Mouse (Mus musculus): Measurements from ENCODE around the gene Ifnz. TPM values are rescaled to one million over a fixed set of nuclear protein-coding genes. Genes with fewer than 3 reads are reported as not detected.
A peak's percentile ranks its signal among the peaks of the same experiment; 100 is the strongest.
"Not testable (repeated sequence)": the region's sequence is repeated elsewhere in the genome, so short reads cannot be mapped to it uniquely, and the experiment has no call there.

Ifnz gene
- not detected in 2 replicates for polyA plus RNA-seq (2016; fragmentation: Nextera tagmentation; extraction: Ambion mirVana)

DNA sequence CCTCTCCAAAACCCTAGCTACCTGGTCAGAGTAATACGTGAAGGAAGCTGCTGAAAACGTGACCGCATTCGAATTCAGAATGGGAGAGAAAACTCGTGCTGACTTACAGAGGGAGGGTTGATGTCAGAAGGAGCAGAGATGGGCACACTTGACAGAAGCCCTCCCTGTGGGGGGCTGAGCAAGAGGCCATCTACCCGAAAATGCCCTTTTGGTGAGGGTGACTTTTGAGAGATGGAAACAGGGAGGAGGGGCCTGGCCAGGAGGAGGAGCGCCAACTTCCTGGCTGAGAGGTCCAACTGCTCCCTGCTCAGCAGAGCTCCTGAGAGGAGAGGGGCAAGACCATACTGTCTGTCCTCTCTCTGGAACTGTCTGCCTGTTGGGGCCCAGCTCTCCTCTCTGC, at the start of gene Ifnz:
Ifnz (plus strand) TSS at position 301 of the 400 bp plus-strand sequence.
- not testable (repeated sequence) for H3K4me1 ChIP-seq; H3K27ac ChIP-seq; H3K36me3 ChIP-seq (replicated peaks); H3K9me3 ChIP-seq; ATAC-seq (ENCODE audit: low FRiP score); H3K9ac ChIP-seq; H3K27me3 ChIP-seq
- WGBS = 8% methylated on average over 4 of the region's 7 CpGs
- Histone ChIP-seq H3K4me2 (peak within 1 kb of the TSS; percentile 40), H3K4me3 (replicated peaks) (peak within 1 kb of the TSS; percentile 13; the same call in 1 of the 2 replicates)

DNA sequence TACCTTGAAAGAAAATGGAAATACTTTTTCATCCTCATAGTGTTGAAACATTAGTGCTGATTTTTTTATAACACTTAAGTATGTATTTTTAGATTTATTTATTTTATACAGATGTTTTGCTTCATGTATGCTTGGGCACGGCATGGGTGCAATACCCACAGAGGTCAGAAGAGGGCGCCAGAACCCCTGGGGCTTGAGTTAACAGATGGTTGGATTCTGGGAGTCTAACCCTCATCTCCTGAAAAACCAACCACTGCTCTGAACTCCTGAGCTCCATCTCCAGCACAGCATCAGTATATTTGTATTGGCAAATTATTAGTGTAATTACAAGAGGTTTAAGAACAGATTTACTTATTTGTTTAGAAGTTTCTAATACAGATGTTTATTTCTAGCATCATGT, 43.5 kb upstream of the Ifnz start:
- WGBS = 0% methylated on average over 2 of the region's 2 CpGs
- Histone ChIP-seq H3K9me3 (no peaks in the 10 kb centered on the region), H3K4me3 (replicated peaks) (no peak overlapping the region), H3K9ac (no peak overlapping the region), H3K27ac (no peak overlapping the region), H3K4me2 (no peak overlapping the region), H3K4me1 (no peaks in the 10 kb centered on the region), H3K36me3 (replicated peaks) (no peaks in the 10 kb centered on the region), H3K27me3 (no peaks in the 10 kb centered on the region)
- ATAC-seq (ENCODE audit: low FRiP score) = 0 out of 2 replicates have a peak, but pooled peaks have one; percentile 17

DNA sequence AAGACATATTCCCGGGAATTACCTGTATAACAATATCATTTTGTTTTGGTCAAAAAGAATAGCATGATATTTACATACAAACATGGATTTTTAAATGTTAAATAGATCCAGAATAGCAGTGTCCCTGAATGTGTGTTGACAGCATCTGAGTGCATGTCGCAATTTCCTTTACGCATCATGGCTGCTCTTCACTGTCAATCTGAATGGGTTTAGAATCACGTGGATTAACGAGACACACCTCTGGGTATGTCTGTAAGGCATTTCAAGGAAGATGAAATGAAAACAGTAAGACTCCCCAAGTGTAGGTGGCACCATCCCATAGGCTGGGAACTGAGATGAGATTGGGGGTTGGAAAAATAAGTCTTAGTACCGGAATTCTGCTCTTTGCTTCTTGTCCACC, 42.9 kb upstream of the Ifnz start:
- 93% methylated on average over 6 of the region's 6 CpGs for WGBS
- Histone ChIP-seq H3K4me3 (replicated peaks) (no peak overlapping the region), H3K4me2 (no peak overlapping the region), H3K4me1 (no peaks in the 10 kb centered on the region), H3K27me3 (no peaks in the 10 kb centered on the region), H3K9me3 (no peaks in the 10 kb centered on the region), H3K27ac (no peak overlapping the region), H3K9ac (no peak overlapping the region), H3K36me3 (replicated peaks) (no peaks in the 10 kb centered on the region)
- no peak for ATAC-seq (ENCODE audit: low FRiP score)

DNA sequence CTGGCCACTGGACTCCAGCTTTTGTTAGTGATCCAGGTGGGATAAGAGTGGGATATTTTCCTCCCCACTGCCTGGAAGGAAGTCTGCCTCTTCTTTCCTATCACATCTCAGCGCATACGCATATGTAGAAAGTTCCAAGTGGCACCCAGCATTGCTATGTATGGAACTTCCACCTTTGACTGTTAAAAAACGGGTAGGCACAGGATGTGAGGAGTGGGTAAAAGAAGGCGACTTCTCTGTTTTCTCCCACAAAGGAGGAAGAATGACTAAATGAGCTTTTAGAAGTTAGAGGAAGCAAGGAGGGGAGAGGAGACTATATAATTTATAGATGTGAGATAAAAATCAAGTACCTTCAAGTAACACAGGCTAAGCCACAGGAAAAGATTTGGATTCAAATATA, 40.5 kb upstream of the Ifnz start:
- Histone ChIP-seq H3K27me3 (no peaks in the 10 kb centered on the region), H3K4me1 (no peaks in the 10 kb centered on the region; the same call in 1 of the 2 replicates), H3K4me2 (no peak overlapping the region), H3K9ac (no peak overlapping the region), H3K36me3 (replicated peaks) (no peaks in the 10 kb centered on the region), H3K9me3 (no peaks in the 10 kb centered on the region), H3K27ac (no peak overlapping the region), H3K4me3 (replicated peaks) (no peak overlapping the region)
- WGBS = 92% methylated on average over 4 of the region's 4 CpGs
- no peak for ATAC-seq (ENCODE audit: low FRiP score)

DNA sequence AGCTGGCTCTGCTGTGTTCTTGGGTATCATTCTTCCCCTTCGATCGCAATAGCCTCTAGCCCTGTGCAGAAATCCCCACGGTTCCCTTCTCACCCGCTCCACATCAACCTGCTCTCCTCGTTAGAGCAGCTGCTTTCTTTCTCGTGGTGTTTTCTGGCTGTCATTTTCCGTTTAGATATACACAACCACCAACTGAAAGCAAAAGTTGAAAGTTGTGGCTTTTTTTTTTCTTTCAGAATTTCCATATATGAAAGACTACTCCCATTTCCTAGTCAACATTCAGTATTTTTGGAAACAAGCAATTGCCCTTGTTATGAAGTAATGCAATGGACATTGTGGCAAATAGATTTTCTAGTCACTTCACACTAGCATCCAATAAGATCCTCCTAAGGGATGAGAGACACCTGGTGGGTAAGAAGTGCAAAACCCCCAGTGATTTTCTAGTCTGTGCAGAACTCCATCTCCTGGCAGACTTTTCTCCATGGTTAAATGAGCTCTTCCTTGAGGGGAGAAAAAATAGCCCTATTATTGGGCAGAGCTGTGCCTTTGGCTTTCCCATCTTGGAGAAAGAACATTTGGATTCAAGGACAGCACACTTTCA, 39.1 kb upstream of the Ifnz start:
- Histone ChIP-seq H3K27ac (no peak overlapping the region), H3K9me3 (no peaks in the 10 kb centered on the region), H3K4me2 (no peak overlapping the region), H3K27me3 (no peaks in the 10 kb centered on the region), H3K4me3 (replicated peaks) (no peak overlapping the region), H3K36me3 (replicated peaks) (no peaks in the 10 kb centered on the region), H3K4me1 (no peaks in the 10 kb centered on the region; the same call in 1 of the 2 replicates), H3K9ac (no peak overlapping the region)
- ATAC-seq (ENCODE audit: low FRiP score) = no peak
- WGBS = 76% methylated on average over 7 of the region's 7 CpGs

DNA sequence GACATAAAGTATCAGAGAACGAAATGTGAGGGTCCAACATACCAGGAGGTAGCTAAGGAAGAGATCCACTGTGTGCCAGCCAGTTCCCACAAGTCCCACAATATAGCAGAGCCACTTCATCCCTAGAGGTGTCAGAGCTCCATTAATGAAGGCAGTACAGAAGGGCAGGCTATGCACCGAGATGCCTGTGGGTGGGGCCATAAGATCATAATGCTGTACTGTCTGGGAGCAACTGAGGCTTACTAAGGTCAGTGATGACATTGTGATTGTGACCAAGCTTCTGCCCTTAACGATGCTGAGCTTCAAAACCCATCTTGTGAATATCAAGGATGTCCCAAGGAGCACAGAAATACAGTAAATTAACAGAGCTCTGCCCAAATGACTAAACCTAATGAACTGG, 37.7 kb upstream of the Ifnz start:
- H3K36me3 ChIP-seq (replicated peaks) = no peaks in the 10 kb centered on the region
- H3K4me3 ChIP-seq (replicated peaks) = no peak overlapping the region
- ATAC-seq (ENCODE audit: low FRiP score) = no peak
- no peaks in the 10 kb centered on the region for H3K9me3 ChIP-seq
- no peak overlapping the region for H3K27ac ChIP-seq
- H3K9ac ChIP-seq = no peak overlapping the region
- 72% methylated on average over 3 of the region's 3 CpGs for WGBS
- no peaks in the 10 kb centered on the region for H3K27me3 ChIP-seq
- no peak overlapping the region for H3K4me2 ChIP-seq
- H3K4me1 ChIP-seq = no peaks in the 10 kb centered on the region; the same call in 1 of the 2 replicates

DNA sequence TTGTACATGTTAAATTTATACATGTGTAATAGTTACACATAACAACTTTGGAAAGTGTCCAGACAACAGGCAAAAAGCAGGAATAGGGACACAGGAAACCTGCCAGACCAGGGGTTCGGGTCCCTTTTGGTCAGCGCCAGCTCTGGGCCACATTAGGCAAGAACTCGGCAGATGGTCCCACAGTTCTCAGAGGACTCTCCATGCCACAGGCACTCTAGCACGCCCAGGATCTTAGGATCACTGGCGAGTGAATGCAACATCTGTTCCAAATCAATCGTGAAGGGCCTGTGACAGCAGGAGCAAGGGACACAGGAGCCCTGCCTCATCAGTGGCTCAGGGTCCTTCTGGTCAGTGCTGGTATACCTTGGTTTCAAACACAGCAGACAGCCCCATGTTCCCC, 32.0 kb upstream of the Ifnz start:
- Histone ChIP-seq H3K27me3 (no peaks in the 10 kb centered on the region), H3K9me3 (no peaks in the 10 kb centered on the region), H3K36me3 (replicated peaks) (no peaks in the 10 kb centered on the region), H3K4me3 (replicated peaks) (no peak overlapping the region), H3K4me1 (no peaks in the 10 kb centered on the region; the same call in 1 of the 2 replicates), H3K27ac (no peak overlapping the region), H3K9ac (no peak overlapping the region), H3K4me2 (no peak overlapping the region)
- 68% methylated on average over 6 of the region's 6 CpGs for WGBS
- ATAC-seq (ENCODE audit: low FRiP score) = no peak

DNA sequence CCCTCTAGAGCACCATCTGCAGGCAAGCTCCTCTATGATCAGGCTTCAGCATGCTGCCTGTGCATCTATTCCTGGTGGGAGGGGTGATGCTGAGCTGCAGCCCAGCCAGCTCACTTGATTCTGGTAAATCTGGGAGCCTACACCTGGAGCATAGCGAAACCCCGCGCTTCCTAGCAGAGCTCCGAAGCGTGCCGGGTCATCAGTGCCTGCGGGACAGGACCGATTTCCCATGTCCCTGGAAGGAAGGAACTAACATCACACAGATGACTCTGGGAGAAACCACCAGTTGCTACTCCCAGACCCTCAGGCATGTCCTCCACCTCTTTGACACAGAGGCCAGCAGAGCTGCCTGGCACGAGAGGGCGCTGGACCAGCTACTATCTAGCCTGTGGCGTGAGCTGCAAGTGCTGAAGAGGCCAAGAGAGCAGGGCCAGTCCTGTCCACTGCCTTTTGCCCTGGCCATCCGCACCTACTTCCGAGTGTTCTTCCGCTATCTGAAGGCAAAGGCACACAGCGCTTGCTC, 27.1 kb upstream of the Ifnz start, which contains the start of gene Gm13271:
Gm13271 (plus strand) TSS at position 51 of the 523 bp plus-strand sequence.
- not testable (repeated sequence) for H3K9me3 ChIP-seq; H3K9ac ChIP-seq; H3K27me3 ChIP-seq; ATAC-seq (ENCODE audit: low FRiP score); H3K4me3 ChIP-seq (replicated peaks); H3K36me3 ChIP-seq (replicated peaks); H3K4me2 ChIP-seq; H3K4me1 ChIP-seq; H3K27ac ChIP-seq
- WGBS = 75% methylated on average over 15 of the region's 15 CpGs

DNA sequence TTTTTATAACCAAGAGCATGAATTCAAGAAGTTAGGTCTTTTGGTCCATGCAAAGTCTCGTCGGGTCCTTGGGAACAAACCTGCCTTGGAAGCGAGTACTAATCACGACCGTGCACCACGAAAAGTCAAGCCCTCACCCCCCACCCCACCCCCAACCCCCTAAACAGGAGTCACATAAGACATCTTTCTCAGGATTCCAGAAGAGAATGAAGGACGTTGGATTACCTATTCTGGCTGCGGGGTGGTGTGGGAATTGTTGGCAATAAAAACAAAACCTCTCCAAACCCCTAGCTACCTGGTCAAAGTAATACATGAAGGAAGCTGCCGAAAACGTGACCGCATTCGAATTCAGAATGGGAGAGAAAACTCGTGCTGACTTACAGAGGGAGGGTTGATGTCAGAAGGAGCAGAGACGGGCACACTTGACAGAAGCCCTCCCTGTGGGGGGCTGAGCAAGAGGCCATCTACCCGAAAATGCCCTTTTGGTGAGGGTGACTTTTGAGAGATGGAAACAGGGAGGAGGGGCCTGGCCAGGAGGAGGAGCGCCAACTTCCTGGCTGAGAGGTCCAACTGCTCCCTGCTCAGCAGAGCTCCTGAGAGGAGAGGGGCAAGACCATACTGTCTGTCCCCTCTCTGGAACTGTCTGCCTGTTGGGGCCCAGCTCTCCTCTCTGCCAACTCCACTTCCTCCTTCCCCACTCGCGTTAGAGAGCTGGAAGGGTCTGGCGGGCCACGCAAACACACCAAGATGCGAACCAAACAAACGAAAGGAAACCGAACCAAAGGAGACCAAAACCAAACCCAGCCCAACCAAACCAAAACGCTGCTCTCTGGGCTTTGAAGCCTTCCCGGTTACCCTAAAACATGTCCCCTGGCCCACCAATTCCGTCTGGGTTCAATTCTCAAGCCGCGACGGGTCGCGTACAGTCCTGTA, 25.1 kb upstream of the Ifnz start:
- WGBS = 12% methylated on average over 28 of the region's 31 CpGs
- H3K27me3 ChIP-seq; H3K9me3 ChIP-seq; H3K4me1 ChIP-seq; H3K36me3 ChIP-seq (replicated peaks); ATAC-seq (ENCODE audit: low FRiP score): not testable (repeated sequence)
- Histone ChIP-seq H3K27ac (peak overlapping the region; percentile 75), H3K4me2 (peak overlapping the region; percentile 87), H3K9ac (peak overlapping the region; percentile 63), H3K4me3 (replicated peaks) (peak overlapping the region; percentile 44)

DNA sequence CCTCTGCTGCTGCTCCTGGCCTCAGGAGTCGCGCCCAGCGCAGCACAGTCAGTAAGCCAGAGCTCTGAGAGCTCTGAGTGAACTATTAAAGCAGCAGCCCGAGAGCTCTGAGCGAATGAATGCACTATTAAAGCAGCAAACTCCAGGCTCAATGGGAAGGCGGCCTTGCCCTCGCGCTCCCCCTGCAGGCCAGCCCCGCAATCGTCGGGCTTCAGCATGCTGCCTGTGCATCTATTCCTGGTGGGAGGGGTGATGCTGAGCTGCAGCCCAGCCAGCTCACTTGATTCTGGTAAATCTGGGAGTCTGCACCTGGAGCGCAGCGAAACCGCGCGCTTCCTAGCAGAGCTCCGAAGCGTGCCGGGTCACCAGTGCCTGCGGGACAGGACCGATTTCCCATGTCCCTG, 24.3 kb upstream of the Ifnz start:
- under 1% methylated on average over 20 of the region's 21 CpGs for WGBS
- Histone ChIP-seq H3K4me2 (peak overlapping the region; percentile 87), H3K27ac (peak overlapping the region; percentile 75), H3K9ac (peak overlapping the region; percentile 63), H3K4me3 (replicated peaks) (peak overlapping the region; percentile 44)
- ATAC-seq (ENCODE audit: low FRiP score) = peak; percentile 99
- not testable (repeated sequence) for H3K4me1 ChIP-seq; H3K27me3 ChIP-seq; H3K9me3 ChIP-seq; H3K36me3 ChIP-seq (replicated peaks)

DNA sequence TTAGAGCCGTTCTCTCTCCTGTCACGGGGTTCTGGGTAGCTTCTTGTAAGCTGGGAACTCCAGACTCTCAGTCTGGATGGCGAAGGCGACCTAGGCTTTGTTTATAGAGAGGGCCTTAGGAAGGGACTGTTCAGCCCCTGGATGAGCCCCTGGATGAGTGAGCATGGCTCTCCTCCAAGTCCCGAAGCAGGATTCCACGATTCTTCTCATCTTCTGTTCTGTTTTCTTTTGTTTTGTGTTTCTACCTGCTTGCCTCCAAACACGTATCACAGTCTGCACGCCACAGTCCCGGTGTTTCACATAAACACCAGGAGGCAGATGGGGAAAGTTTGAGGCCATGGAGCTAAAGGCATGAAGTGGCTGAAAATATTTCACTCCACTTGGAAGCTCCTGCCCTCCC, 23.2 kb upstream of the Ifnz start:
- H3K4me1 ChIP-seq; ATAC-seq (ENCODE audit: low FRiP score); H3K36me3 ChIP-seq (replicated peaks); H3K4me3 ChIP-seq (replicated peaks); H3K9ac ChIP-seq; H3K27me3 ChIP-seq; H3K4me2 ChIP-seq; H3K9me3 ChIP-seq; H3K27ac ChIP-seq: not testable (repeated sequence)
- WGBS = 91% methylated on average over 9 of the region's 9 CpGs

DNA sequence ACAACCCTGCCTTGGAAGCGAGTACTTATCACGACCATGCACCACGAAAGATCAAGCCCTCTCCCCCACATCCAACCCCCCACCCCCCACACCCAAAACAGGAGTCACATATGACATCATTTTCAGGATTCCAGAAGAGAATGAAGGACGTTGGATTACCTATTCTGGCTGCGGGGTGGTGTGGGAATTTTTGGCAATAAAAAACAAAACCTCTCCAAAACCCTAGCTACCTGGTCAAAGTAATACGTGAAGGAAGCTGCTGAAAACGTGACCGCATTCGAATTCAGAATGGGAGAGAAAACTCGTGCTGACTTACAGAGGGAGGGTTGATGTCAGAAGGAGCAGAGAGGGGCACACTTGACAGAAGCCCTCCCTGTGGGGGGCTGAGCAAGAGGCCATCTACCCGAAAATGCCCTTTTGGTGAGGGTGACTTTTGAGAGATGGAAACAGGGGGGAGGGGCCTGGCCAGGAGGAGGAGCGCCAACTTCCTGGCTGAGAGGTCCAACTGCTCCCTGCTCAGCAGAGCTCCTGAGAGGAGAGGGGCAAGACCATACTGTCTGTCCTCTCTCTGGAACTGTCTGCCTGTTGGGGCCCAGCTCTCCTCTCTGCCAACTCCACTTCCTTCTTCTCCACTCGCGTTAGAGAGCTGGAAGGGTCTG, 22.2 kb upstream of the Ifnz start, which contains the start of gene Gm13283:
Gm13283 (plus strand) TSS at position 510 of the 659 bp plus-strand sequence.
- not testable (repeated sequence) for H3K27ac ChIP-seq; H3K9ac ChIP-seq; H3K9me3 ChIP-seq; ATAC-seq (ENCODE audit: low FRiP score); H3K27me3 ChIP-seq; H3K36me3 ChIP-seq (replicated peaks); H3K4me1 ChIP-seq
- Histone ChIP-seq H3K4me2 (peak within 1 kb of the TSS; percentile 60), H3K4me3 (replicated peaks) (peak within 1 kb of the TSS; percentile 36)
- WGBS = 20% methylated on average over 11 of the region's 14 CpGs
